Mouse (Mus musculus): ENCODE data around the gene Sipa1l2.

DNA sequence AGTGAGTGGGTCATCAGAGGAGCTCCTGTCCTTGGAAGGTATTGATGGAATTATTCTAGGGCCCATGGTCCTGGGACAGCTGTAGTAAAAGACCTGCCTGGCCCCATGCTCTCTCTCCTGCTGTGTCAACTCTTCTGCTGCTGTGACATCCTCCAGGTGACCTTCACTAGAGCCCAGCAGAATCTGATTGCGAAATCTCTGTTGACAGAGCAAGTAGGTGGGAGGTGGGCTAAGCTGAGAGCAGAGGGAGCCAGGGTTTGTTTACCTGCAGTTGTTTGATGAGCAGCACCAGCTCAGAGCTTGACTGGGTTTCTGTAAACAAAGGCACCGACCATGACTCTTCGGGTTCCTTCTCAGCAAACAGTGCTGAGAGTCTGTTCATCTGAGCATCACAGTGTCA lies 187.9 kb downstream of the Sipa1l2 start:
- no peak for TF ChIP-seq CTCF (conservative IDR thresholded peaks at IDR 0.05; ENCODE audit: insufficient read depth, insufficient read length, low read depth, low read length)
- no peak for TF ChIP-seq POLR2A (IDR thresholded peaks at IDR 0.05; ENCODE audit: low read depth, low read length)
